Mouse (Mus musculus): ENCODE results near the gene Clstn1. TPM values are rescaled to one million over a fixed set of nuclear protein-coding genes. Genes with fewer than 3 reads are reported as not detected.

The Clstn1 gene
- 36.1 and 42.4 TPM in 2 replicates for polyA plus RNA-seq (2014; fragmentation: Nextera tagmentation; extraction: Ambion mirVana)

DNA sequence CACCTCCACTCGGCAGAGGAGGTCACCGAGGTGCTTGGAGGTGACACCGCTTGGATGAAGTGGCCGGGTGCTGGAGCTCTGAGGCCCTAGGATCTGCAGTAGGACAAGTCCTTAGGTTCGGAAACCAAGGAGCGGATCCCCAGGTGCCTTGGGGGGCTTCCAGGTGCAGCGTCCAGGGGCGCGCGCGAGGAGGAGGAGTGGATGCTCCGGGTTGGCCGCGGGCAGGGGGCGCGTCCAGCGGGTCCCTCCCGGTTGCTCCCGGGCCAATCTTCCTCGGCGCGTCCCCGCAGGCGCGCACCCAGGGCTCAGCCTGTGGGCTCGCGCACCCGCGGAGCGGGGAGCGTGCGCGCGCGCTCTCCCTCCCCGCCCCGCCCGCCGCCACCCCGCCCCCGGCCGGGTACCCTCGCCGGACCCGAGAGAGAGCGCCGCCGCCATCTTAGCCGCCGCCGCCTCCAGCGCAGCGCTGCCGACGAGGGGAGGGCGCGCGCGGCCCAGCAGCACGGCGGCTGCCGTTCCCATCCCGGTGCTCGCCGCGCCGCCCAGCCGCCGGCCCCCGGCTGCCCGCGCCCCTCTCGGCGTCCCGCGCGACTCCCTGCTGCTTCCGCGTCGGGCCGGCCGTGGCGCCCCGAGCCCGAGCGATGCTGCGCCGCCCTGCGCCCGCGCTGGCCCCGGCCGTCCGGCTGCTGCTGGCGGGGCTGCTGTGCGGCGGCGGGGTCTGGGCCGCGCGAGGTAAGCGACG, at the start of gene Clstn1:
Gene Clstn1, plus strand, starts transcription at position 425 of the 739 bp plus-strand sequence.
- ATAC-seq (peak; percentile 86), DNase-seq (ENCODE audit: low spot score) (peak; percentile 85)
- 0 out of 2 replicates have a peak, but pooled peaks cover 5% of the 10 kb centered on the region for H3K4me1 ChIP-seq (ENCODE audit: control insufficient read depth, insufficient read depth, low read length)
- peak within 1 kb of the TSS; percentile 94 for H3K9ac ChIP-seq (ENCODE audit: low read length)
- H3K4me2 ChIP-seq (ENCODE audit: low read length): peak within 1 kb of the TSS; percentile 99
- H3K27me3 ChIP-seq (replicated peaks; ENCODE audit: control insufficient read depth, insufficient read depth, low read length): no peaks in the 10 kb centered on the region; the same call in 1 of the 2 replicates
- H3K27ac ChIP-seq (ENCODE audit: low read depth, low read length): peak within 1 kb of the TSS; percentile 74; the same call in 1 of the 2 replicates
- WGBS: under 1% methylated on average over 48 of the region's 103 CpGs
- peak within 1 kb of the TSS; percentile 90 for H3K4me3 ChIP-seq (ENCODE audit: low read depth, low read length)
- H3K9me3 ChIP-seq (replicated peaks; ENCODE audit: control insufficient read depth, low read length): no peaks in the 10 kb centered on the region
- H3K36me3 ChIP-seq (ENCODE audit: control insufficient read depth, insufficient read depth, low read length): no peaks in the 10 kb centered on the region

GRCm38 (mm10) chr4:149539441-149539840, 46.8 kb upstream of the Clstn1 start:
- no peaks in the 10 kb centered on the region for H3K9me3 ChIP-seq (replicated peaks; ENCODE audit: control insufficient read depth, low read length)
- H3K4me3 ChIP-seq (ENCODE audit: low read depth, low read length): no peak overlapping the region
- H3K27me3 ChIP-seq (replicated peaks; ENCODE audit: control insufficient read depth, insufficient read depth, low read length): no peaks in the 10 kb centered on the region
- DNase-seq (ENCODE audit: low spot score): no peak
- no peak for ATAC-seq
- no peak overlapping the region for H3K4me2 ChIP-seq (ENCODE audit: low read length)
- H3K9ac ChIP-seq (ENCODE audit: low read length): no peak overlapping the region
- no peaks in the 10 kb centered on the region for H3K36me3 ChIP-seq (ENCODE audit: control insufficient read depth, insufficient read depth, low read length)
- WGBS: 79% methylated on average over 8 of the region's 8 CpGs
- no peaks in the 10 kb centered on the region; the same call in 1 of the 2 replicates for H3K4me1 ChIP-seq (ENCODE audit: control insufficient read depth, insufficient read depth, low read length)
- H3K27ac ChIP-seq (ENCODE audit: low read depth, low read length): no peak overlapping the region

DNA sequence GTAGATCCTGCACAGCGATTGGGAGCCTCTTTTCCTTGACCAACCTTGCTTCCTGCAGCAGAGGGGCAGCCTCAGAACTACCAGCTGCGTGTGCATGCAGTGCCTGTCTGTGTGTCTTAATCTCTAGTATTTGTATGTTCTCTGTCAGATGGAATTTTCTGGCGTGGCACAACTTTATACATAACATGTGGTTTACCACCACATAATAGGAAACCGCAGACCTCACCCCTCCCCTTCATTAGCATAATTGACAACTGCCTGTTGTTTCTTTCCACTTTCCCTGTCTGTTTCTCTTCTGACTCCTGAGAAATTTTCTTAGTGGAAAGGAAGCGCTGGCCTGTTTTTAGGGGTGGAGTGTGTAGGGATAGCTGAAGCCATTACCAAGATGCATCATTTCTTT, 44.3 kb upstream of the Clstn1 start:
- Histone ChIP-seq H3K27me3 (replicated peaks; ENCODE audit: control insufficient read depth, insufficient read depth, low read length) (no peaks in the 10 kb centered on the region), H3K4me2 (ENCODE audit: low read length) (no peak overlapping the region), H3K9me3 (replicated peaks; ENCODE audit: control insufficient read depth, low read length) (no peaks in the 10 kb centered on the region), H3K4me3 (ENCODE audit: low read depth, low read length) (no peak overlapping the region), H3K9ac (ENCODE audit: low read length) (no peak overlapping the region), H3K27ac (ENCODE audit: low read depth, low read length) (no peak overlapping the region), H3K4me1 (ENCODE audit: control insufficient read depth, insufficient read depth, low read length) (no peaks in the 10 kb centered on the region), H3K36me3 (ENCODE audit: control insufficient read depth, insufficient read depth, low read length) (peaks cover 16% of the 10 kb centered on the region)
- 51% methylated on average over 5 of the region's 5 CpGs for WGBS
- DNase-seq (ENCODE audit: low spot score) (no peak), ATAC-seq (no peak)

DNA sequence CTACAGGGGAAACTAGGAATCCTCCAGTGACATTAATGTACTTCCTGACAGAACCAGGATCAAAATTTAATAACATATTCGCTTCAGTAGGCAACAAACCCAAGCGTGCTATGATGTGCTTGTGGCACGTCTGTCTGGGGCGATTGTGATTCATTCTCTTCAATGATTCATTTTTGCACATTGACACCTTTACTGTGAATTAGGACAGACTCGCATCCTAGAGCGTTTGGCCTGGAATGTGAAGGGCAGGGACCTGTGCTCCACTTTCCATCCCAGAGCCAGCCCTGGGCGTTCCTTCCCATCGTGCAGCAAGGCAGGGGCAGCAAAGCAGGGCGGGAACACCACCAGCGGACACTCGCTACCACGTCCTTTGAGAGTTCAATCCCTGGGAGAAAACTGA, 43.8 kb upstream of the Clstn1 start:
- no peaks in the 10 kb centered on the region for H3K4me1 ChIP-seq (ENCODE audit: control insufficient read depth, insufficient read depth, low read length)
- DNase-seq (ENCODE audit: low spot score) (no peak), ATAC-seq (no peak)
- no peak overlapping the region for H3K4me2 ChIP-seq (ENCODE audit: low read length)
- H3K36me3 ChIP-seq (ENCODE audit: control insufficient read depth, insufficient read depth, low read length): peaks cover 19% of the 10 kb centered on the region
- H3K27me3 ChIP-seq (replicated peaks; ENCODE audit: control insufficient read depth, insufficient read depth, low read length): no peaks in the 10 kb centered on the region
- H3K27ac ChIP-seq (ENCODE audit: low read depth, low read length): no peak overlapping the region
- H3K9ac ChIP-seq (ENCODE audit: low read length): no peak overlapping the region
- whole genome bisulfite sequencing: 78% methylated on average over 12 of the region's 12 CpGs
- no peak overlapping the region for H3K4me3 ChIP-seq (ENCODE audit: low read depth, low read length)
- no peaks in the 10 kb centered on the region for H3K9me3 ChIP-seq (replicated peaks; ENCODE audit: control insufficient read depth, low read length)

DNA sequence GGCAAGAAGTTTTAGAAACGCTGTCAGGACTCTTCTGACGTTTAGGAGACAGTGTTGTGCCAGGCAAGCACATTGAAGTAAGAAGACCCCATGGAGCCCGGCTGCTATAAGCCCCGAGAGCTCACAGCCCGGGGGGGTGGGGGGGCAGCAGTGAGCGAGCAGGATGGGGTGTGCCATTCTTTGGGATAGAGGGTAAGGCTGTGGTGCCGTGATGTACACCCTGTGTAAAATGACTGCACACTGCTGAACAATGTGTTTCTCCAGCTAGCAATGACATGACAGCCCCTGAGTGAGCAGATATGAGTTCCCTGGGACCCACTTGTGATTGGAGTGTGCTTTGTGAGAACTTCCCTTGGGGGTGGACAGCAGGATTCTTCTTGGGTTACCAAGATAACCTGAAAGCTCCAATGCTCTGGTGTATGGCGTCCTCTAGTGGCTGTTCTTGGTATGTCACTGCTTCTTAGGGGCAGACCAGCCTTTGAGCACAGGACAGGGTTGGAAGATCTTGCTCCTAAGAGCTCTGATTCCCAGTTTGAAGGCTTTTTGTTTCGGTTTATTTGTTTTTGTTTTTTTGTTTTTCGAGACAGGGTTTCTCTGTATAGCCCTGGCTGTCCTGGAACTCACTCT, 43.2 kb upstream of the Clstn1 start:
- no peaks in the 10 kb centered on the region for H3K9me3 ChIP-seq (replicated peaks; ENCODE audit: control insufficient read depth, low read length)
- no peaks in the 10 kb centered on the region for H3K27me3 ChIP-seq (replicated peaks; ENCODE audit: control insufficient read depth, insufficient read depth, low read length)
- ATAC-seq (peak; percentile 28), DNase-seq (ENCODE audit: low spot score) (peak; percentile 91)
- no peaks in the 10 kb centered on the region for H3K4me1 ChIP-seq (ENCODE audit: control insufficient read depth, insufficient read depth, low read length)
- peaks cover 19% of the 10 kb centered on the region for H3K36me3 ChIP-seq (ENCODE audit: control insufficient read depth, insufficient read depth, low read length)
- H3K4me3 ChIP-seq (ENCODE audit: low read depth, low read length): no peak overlapping the region
- H3K9ac ChIP-seq (ENCODE audit: low read length): no peak overlapping the region
- WGBS: 42% methylated on average over 10 of the region's 10 CpGs
- H3K4me2 ChIP-seq (ENCODE audit: low read length): no peak overlapping the region
- H3K27ac ChIP-seq (ENCODE audit: low read depth, low read length): no peak overlapping the region

DNA sequence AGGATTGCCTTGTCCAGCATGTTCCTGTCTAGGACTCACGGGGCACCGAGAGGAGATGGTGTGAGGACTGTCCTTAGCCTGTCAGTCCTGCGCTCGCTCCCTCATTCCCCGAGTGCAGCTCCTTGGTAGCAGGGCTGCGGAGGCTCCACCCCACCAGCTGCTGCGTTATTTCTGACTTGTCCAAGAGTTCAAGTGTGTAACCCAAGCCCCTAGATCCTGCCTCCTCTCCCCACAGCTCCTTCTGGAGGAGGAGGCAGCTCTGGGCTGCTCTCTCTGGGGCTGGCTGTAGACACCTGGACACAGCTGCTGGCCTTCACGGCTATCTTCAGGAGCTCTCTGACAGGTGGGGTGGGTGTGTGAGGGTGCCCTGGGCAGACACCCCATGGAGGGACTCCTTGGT, 41.4 kb upstream of the Clstn1 start:
- H3K4me1 ChIP-seq (ENCODE audit: control insufficient read depth, insufficient read depth, low read length): no peaks in the 10 kb centered on the region
- no peak for DNase-seq (ENCODE audit: low spot score)
- no peaks in the 10 kb centered on the region for H3K9me3 ChIP-seq (replicated peaks; ENCODE audit: control insufficient read depth, low read length)
- WGBS: 90% methylated on average over 8 of the region's 8 CpGs
- H3K36me3 ChIP-seq (ENCODE audit: control insufficient read depth, insufficient read depth, low read length): peaks cover 23% of the 10 kb centered on the region
- H3K4me3 ChIP-seq (ENCODE audit: low read depth, low read length): no peak overlapping the region
- no peak overlapping the region for H3K4me2 ChIP-seq (ENCODE audit: low read length)
- no peaks in the 10 kb centered on the region for H3K27me3 ChIP-seq (replicated peaks; ENCODE audit: control insufficient read depth, insufficient read depth, low read length)
- no peak overlapping the region for H3K9ac ChIP-seq (ENCODE audit: low read length)
- H3K27ac ChIP-seq (ENCODE audit: low read depth, low read length): no peak overlapping the region
- no peak for ATAC-seq

DNA sequence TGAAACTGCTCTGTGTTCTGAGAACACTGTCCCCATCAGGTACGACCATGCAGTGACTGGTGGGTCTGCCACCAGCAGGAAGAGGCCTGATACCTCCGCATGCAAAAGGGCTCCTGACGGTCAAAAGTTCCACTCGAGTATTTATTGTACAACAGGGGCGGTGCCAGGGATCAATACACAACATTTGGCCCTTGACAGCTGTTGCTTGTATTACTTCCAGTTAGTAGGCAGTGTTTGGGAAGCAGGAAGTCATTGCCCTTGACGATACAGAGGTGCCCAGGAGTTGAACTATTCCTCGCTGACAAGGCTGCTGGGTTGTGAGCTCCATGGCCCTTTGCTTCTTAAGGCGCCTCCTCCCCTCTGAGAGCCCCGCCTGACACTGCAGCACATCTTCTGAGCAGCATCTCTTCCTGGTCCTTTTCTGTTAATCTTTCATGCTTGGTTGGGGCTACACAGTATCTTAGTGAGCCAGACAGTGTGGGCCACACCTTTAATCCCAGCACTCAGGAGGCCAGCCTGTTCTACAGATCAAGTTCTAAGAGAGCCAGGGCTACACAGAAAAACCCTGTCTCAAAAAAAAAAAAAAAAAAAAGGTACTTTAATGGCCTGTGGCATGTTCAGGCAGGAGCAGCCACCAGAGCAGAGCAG, 39.3 kb upstream of the Clstn1 start:
- no peaks in the 10 kb centered on the region for H3K27me3 ChIP-seq (replicated peaks; ENCODE audit: control insufficient read depth, insufficient read depth, low read length)
- H3K4me3 ChIP-seq (ENCODE audit: low read depth, low read length): no peak overlapping the region
- H3K9me3 ChIP-seq (replicated peaks; ENCODE audit: control insufficient read depth, low read length): no peaks in the 10 kb centered on the region
- no peaks in the 10 kb centered on the region for H3K4me1 ChIP-seq (ENCODE audit: control insufficient read depth, insufficient read depth, low read length)
- 83% methylated on average over 9 of the region's 9 CpGs for WGBS
- no peak for DNase-seq (ENCODE audit: low spot score)
- no peak for ATAC-seq
- H3K27ac ChIP-seq (ENCODE audit: low read depth, low read length): no peak overlapping the region
- H3K9ac ChIP-seq (ENCODE audit: low read length): no peak overlapping the region
- no peak overlapping the region for H3K4me2 ChIP-seq (ENCODE audit: low read length)
- peaks cover 23% of the 10 kb centered on the region for H3K36me3 ChIP-seq (ENCODE audit: control insufficient read depth, insufficient read depth, low read length)

DNA sequence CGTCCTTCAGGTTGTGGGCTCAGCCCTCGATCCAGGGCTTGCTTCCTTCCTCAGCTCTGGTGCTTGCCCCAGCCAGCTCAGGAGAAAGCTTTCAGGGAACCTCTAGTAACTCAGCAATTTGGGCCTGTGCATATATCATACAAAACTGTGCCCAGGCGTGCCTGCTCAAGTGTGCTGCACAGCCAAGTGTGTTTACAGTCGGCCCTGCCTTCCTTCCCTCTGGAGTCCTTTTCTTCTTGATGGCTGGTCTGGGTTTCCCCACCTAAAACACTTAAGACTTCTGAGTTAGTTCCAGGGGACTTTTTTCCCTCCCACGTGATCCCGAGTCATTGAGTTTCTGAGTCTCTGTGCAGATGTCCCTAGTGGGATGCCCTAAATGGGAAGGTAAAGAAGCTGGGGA, 38.7 kb upstream of the Clstn1 start:
- no peaks in the 10 kb centered on the region for H3K27me3 ChIP-seq (replicated peaks; ENCODE audit: control insufficient read depth, insufficient read depth, low read length)
- no peaks in the 10 kb centered on the region for H3K4me1 ChIP-seq (ENCODE audit: control insufficient read depth, insufficient read depth, low read length)
- no peak overlapping the region for H3K4me3 ChIP-seq (ENCODE audit: low read depth, low read length)
- H3K4me2 ChIP-seq (ENCODE audit: low read length): no peak overlapping the region
- 80% methylated on average over 6 of the region's 6 CpGs for WGBS
- H3K36me3 ChIP-seq (ENCODE audit: control insufficient read depth, insufficient read depth, low read length): peaks cover 23% of the 10 kb centered on the region
- DNase-seq (ENCODE audit: low spot score) (no peak), ATAC-seq (no peak)
- no peaks in the 10 kb centered on the region for H3K9me3 ChIP-seq (replicated peaks; ENCODE audit: control insufficient read depth, low read length)
- no peak overlapping the region for H3K9ac ChIP-seq (ENCODE audit: low read length)
- H3K27ac ChIP-seq (ENCODE audit: low read depth, low read length): no peak overlapping the region
